Mouse (Mus musculus) C2C12 (cell line): ENCODE measurements around the gene Hoxa5.

Experiments
- CEBPB ChIP-seq: IDR thresholded peaks from one replicate; pipeline ENCODE4 v1.6.1; 2011; ENCODE audit warnings: low read depth, mild to moderate bottlenecking, control low read depth, moderate library complexity
- CTCF ChIP-seq: IDR thresholded peaks from one replicate; pipeline ENCODE4 v1.5.1; 2011; ENCODE audit not compliant: control insufficient read depth, insufficient read depth, insufficient read length
- MAX ChIP-seq: IDR thresholded peaks from one replicate; pipeline ENCODE4 v1.6.1; 2011; ENCODE audit warnings: mild to moderate bottlenecking, control low read depth
- MYOD1 ChIP-seq: IDR thresholded peaks from one replicate; pipeline ENCODE4 v1.6.1; 2011; ENCODE audit warnings: low read depth; ENCODE audit not compliant: control insufficient read depth, insufficient read length
- MYOG ChIP-seq: IDR thresholded peaks from one replicate; pipeline ENCODE4 v1.6.1; 2011; ENCODE audit not compliant: control insufficient read depth, insufficient read length; ENCODE audit errors: extremely low read depth
- USF1 ChIP-seq: IDR thresholded peaks from one replicate; pipeline ENCODE4 v1.6.1; 2011; ENCODE audit warnings: low read depth, mild to moderate bottlenecking, control low read depth, moderate library complexity

- no peak for TF ChIP-seq MAX
- TF ChIP-seq CEBPB, result no peak
- no peak for TF ChIP-seq CTCF
- no peak for TF ChIP-seq MYOG
- TF ChIP-seq USF1, result no peak
- TF ChIP-seq MYOD1, result no peak
Observed at GRCm38 (mm10) chr6:52182030-52182429, 22.4 kb downstream of the Hoxa5 start.
